Mouse (Mus musculus): Measurements from ENCODE around the gene Rassf4. TPM values are rescaled to one million over a fixed set of nuclear protein-coding genes. Genes with fewer than 3 reads are reported as not detected.
A peak's percentile ranks its signal among the peaks of the same experiment; 100 is the strongest.

The Rassf4 gene
- polyA plus RNA-seq (2015; fragmentation: Nextera tagmentation; extraction: Ambion mirVana), result 6.0 and 6.1 TPM in 2 replicates

GRCm38 (mm10) chr6:116673471-116674282 lies at the start of gene Rassf4:
TSS of gene Rassf4 (minus strand) at chr6:116673952.
- ATAC-seq (replicated peaks; ENCODE audit: low FRiP score), result peak; percentile 91
- WGBS, result under 1% methylated on average over 44 of the region's 44 CpGs
- Histone ChIP-seq H3K36me3 (no peaks in the 10 kb centered on the region), H3K27me3 (peaks cover 23% of the 10 kb centered on the region), H3K27ac (peak within 1 kb of the TSS; percentile 80), H3K9ac (peak within 1 kb of the TSS; percentile 50), H3K9me3 (replicated peaks) (no peaks in the 10 kb centered on the region), H3K4me3 (replicated peaks) (peak within 1 kb of the TSS; percentile 52), H3K4me2 (peak within 1 kb of the TSS; percentile 96), H3K4me1 (peaks cover 41% of the 10 kb centered on the region)

- no peak overlapping the region for H3K9ac ChIP-seq
- H3K4me2 ChIP-seq, result no peak overlapping the region
- WGBS, result 59% methylated on average over 4 of the region's 4 CpGs
- no peak for ATAC-seq (replicated peaks; ENCODE audit: low FRiP score)
- H3K4me3 ChIP-seq (replicated peaks), result no peak overlapping the region
- H3K4me1 ChIP-seq, result peaks cover 18% of the 10 kb centered on the region; the same call in 1 of the 2 replicates
- no peaks in the 10 kb centered on the region for H3K27me3 ChIP-seq
- no peak overlapping the region for H3K27ac ChIP-seq
- no peaks in the 10 kb centered on the region for H3K36me3 ChIP-seq
- no peaks in the 10 kb centered on the region for H3K9me3 ChIP-seq (replicated peaks)
These were observed 45.2 kb upstream of the Rassf4 start for GRCm38 (mm10) chr6:116718920-116719319.

GRCm38 (mm10) chr6:116718361-116718760 lies 44.6 kb upstream of the Rassf4 start:
- Histone ChIP-seq H3K9ac (no peak overlapping the region), H3K27ac (no peak overlapping the region), H3K4me1 (peaks cover 18% of the 10 kb centered on the region; the same call in 1 of the 2 replicates), H3K36me3 (no peaks in the 10 kb centered on the region), H3K4me2 (no peak overlapping the region), H3K4me3 (replicated peaks) (no peak overlapping the region), H3K27me3 (no peaks in the 10 kb centered on the region), H3K9me3 (replicated peaks) (no peaks in the 10 kb centered on the region)
- no peak for ATAC-seq (replicated peaks; ENCODE audit: low FRiP score)
- WGBS, result 79% methylated on average over 4 of the region's 4 CpGs

GRCm38 (mm10) chr6:116717851-116718250 lies 44.1 kb upstream of the Rassf4 start:
- no peak overlapping the region for H3K9ac ChIP-seq
- no peak for ATAC-seq (replicated peaks; ENCODE audit: low FRiP score)
- H3K4me2 ChIP-seq, result no peak overlapping the region
- H3K36me3 ChIP-seq, result no peaks in the 10 kb centered on the region
- H3K27ac ChIP-seq, result no peak overlapping the region
- H3K4me1 ChIP-seq, result peaks cover 18% of the 10 kb centered on the region; the same call in 1 of the 2 replicates
- H3K27me3 ChIP-seq, result no peaks in the 10 kb centered on the region
- WGBS, result 74% methylated on average over 7 of the region's 7 CpGs
- no peak overlapping the region for H3K4me3 ChIP-seq (replicated peaks)
- H3K9me3 ChIP-seq (replicated peaks), result no peaks in the 10 kb centered on the region

GRCm38 (mm10) chr6:116716666-116717065 lies 42.9 kb upstream of the Rassf4 start, which contains the start of gene Tmem72:
TSS of gene Tmem72 (minus strand) at chr6:116716913.
- Histone ChIP-seq H3K4me3 (replicated peaks) (peak within 1 kb of the TSS; percentile 20), H3K4me1 (peaks cover 24% of the 10 kb centered on the region), H3K4me2 (peak within 1 kb of the TSS; percentile 30), H3K36me3 (no peaks in the 10 kb centered on the region), H3K9ac (no peak within 1 kb of the TSS), H3K9me3 (replicated peaks) (no peaks in the 10 kb centered on the region), H3K27me3 (no peaks in the 10 kb centered on the region), H3K27ac (peak within 1 kb of the TSS; percentile 81)
- peak; percentile 94 for ATAC-seq (replicated peaks; ENCODE audit: low FRiP score)
- WGBS, result 40% methylated on average over 8 of the region's 8 CpGs

- Histone ChIP-seq H3K36me3 (no peaks in the 10 kb centered on the region), H3K4me3 (replicated peaks) (no peak overlapping the region), H3K9ac (no peak overlapping the region), H3K4me1 (peaks cover 24% of the 10 kb centered on the region), H3K27ac (no peak overlapping the region), H3K9me3 (replicated peaks) (no peaks in the 10 kb centered on the region), H3K4me2 (no peak overlapping the region), H3K27me3 (no peaks in the 10 kb centered on the region)
- ATAC-seq (replicated peaks; ENCODE audit: low FRiP score), result no peak
- 74% methylated on average over 2 of the region's 2 CpGs for WGBS
These were observed 41.4 kb upstream of the Rassf4 start for GRCm38 (mm10) chr6:116715166-116715565.

- no peak overlapping the region for H3K4me3 ChIP-seq (replicated peaks)
- WGBS, result 78% methylated on average over 5 of the region's 5 CpGs
- H3K4me1 ChIP-seq, result peaks cover 24% of the 10 kb centered on the region
- H3K9me3 ChIP-seq (replicated peaks), result no peaks in the 10 kb centered on the region
- H3K9ac ChIP-seq, result no peak overlapping the region
- H3K27me3 ChIP-seq, result no peaks in the 10 kb centered on the region
- H3K4me2 ChIP-seq, result no peak overlapping the region
- no peak for ATAC-seq (replicated peaks; ENCODE audit: low FRiP score)
- H3K27ac ChIP-seq, result no peak overlapping the region
- H3K36me3 ChIP-seq, result no peaks in the 10 kb centered on the region
These were observed 40.8 kb upstream of the Rassf4 start for GRCm38 (mm10) chr6:116714576-116714975.

- no peaks in the 10 kb centered on the region for H3K27me3 ChIP-seq
- H3K4me1 ChIP-seq, result peaks cover 23% of the 10 kb centered on the region
- no peaks in the 10 kb centered on the region for H3K36me3 ChIP-seq
- no peaks in the 10 kb centered on the region for H3K9me3 ChIP-seq (replicated peaks)
- no peak for ATAC-seq (replicated peaks; ENCODE audit: low FRiP score)
- H3K27ac ChIP-seq, result no peak overlapping the region
- H3K9ac ChIP-seq, result no peak overlapping the region
- WGBS, result 91% methylated on average over 3 of the region's 3 CpGs
- H3K4me2 ChIP-seq, result no peak overlapping the region
- H3K4me3 ChIP-seq (replicated peaks), result no peak overlapping the region
These were observed 40.2 kb upstream of the Rassf4 start for GRCm38 (mm10) chr6:116713966-116714365.

- Histone ChIP-seq H3K27me3 (no peaks in the 10 kb centered on the region), H3K4me1 (peaks cover 20% of the 10 kb centered on the region), H3K4me2 (no peak overlapping the region), H3K36me3 (no peaks in the 10 kb centered on the region), H3K4me3 (replicated peaks) (no peak overlapping the region), H3K27ac (no peak overlapping the region), H3K9ac (no peak overlapping the region), H3K9me3 (replicated peaks) (no peaks in the 10 kb centered on the region)
- 79% methylated on average over 3 of the region's 3 CpGs for WGBS
- ATAC-seq (replicated peaks; ENCODE audit: low FRiP score), result no peak
These were observed 38.8 kb upstream of the Rassf4 start for GRCm38 (mm10) chr6:116712503-116712902.

GRCm38 (mm10) chr6:116712062-116712461 lies 38.3 kb upstream of the Rassf4 start:
- H3K27me3 ChIP-seq, result no peaks in the 10 kb centered on the region
- WGBS, result 14% methylated on average over 5 of the region's 5 CpGs
- H3K4me1 ChIP-seq, result peaks cover 16% of the 10 kb centered on the region

GRCm38 (mm10) chr6:116704320-116704719 lies 30.6 kb upstream of the Rassf4 start:
- H3K27me3 ChIP-seq, result no peaks in the 10 kb centered on the region
- no peak overlapping the region for H3K27ac ChIP-seq
- H3K4me1 ChIP-seq, result no peaks in the 10 kb centered on the region
- H3K9me3 ChIP-seq (replicated peaks), result no peaks in the 10 kb centered on the region
- no peak overlapping the region for H3K9ac ChIP-seq
- no peaks in the 10 kb centered on the region for H3K36me3 ChIP-seq
- no peak overlapping the region for H3K4me3 ChIP-seq (replicated peaks)
- H3K4me2 ChIP-seq, result no peak overlapping the region
- ATAC-seq (replicated peaks; ENCODE audit: low FRiP score), result no peak
- WGBS, result 82% methylated on average over 6 of the region's 6 CpGs

More at GRCm38 (mm10) chr6:116712062-116712461, 38.3 kb upstream of the Rassf4 start:
- no peak for ATAC-seq (replicated peaks; ENCODE audit: low FRiP score)
- no peak overlapping the region for H3K4me2 ChIP-seq
- no peak overlapping the region for H3K9ac ChIP-seq
- H3K27ac ChIP-seq, result no peak overlapping the region
- no peaks in the 10 kb centered on the region for H3K36me3 ChIP-seq
- H3K4me3 ChIP-seq (replicated peaks), result no peak overlapping the region
- H3K9me3 ChIP-seq (replicated peaks), result no peaks in the 10 kb centered on the region

- no peak for ATAC-seq (replicated peaks; ENCODE audit: low FRiP score)
- Histone ChIP-seq H3K27ac (no peak overlapping the region), H3K4me3 (replicated peaks) (no peak overlapping the region), H3K9me3 (replicated peaks) (no peaks in the 10 kb centered on the region), H3K4me2 (no peak overlapping the region), H3K4me1 (no peaks in the 10 kb centered on the region), H3K9ac (no peak overlapping the region), H3K27me3 (no peaks in the 10 kb centered on the region), H3K36me3 (no peaks in the 10 kb centered on the region)
These were observed 27.1 kb upstream of the Rassf4 start for GRCm38 (mm10) chr6:116700821-116701220.
